Mouse (Mus musculus) layer of hippocampus, adult 8-10 months (tissue): ENCODE measurements around the gene Olfr173. TPM values are rescaled to one million over a fixed set of nuclear protein-coding genes. Genes with fewer than 3 reads are reported as not detected.

ENCODE experiments used
- DNase-seq, 2 experiments: peaks; one replicate each; pipeline ENCODE4 v3.0.0; 2022; ENCODE audit warnings: low spot score in 2 of 2
- microRNA-seq, 2 experiments: library from miRNA; unstranded; fragments of <30 nt; microRNA quantifications; one replicate each; pipeline ENCODE4 v1.2.0; 2022
- total RNA-seq, 4 experiments: library from RNA; stranded (reverse); gene quantifications; 2 replicates each; pipeline ENCODE4 v1.2.4; 2022

Gene Olfr173
- total RNA-seq = not detected

GRCm38 (mm10) chr16:58800168-58800567 is at the start of gene Olfr173:
Gene Olfr173, minus strand, starts transcription at chr16:58800268.
- no peak for DNase-seq

- no peak for DNase-seq
Observed at GRCm38 (mm10) chr16:58826732-58827319, 26.8 kb upstream of the Olfr173 start, which contains the start of gene Olfr175-ps1. Gene Olfr175-ps1, minus strand, starts transcription at chr16:58826782.

GRCm38 (mm10) chr16:58763076-58763475 is 37.0 kb downstream of the Olfr173 start, which contains the start of gene Olfr172:
Gene Olfr172, minus strand, starts transcription at chr16:58763176.
- no peak for DNase-seq

- no peak for DNase-seq
Observed at GRCm38 (mm10) chr16:58756191-58756590, 43.9 kb downstream of the Olfr173 start.

GRCm38 (mm10) chr16:58751314-58751713 is 48.8 kb downstream of the Olfr173 start:
- DNase-seq = no peak

GRCm38 (mm10) chr16:58746715-58747114 is 53.4 kb downstream of the Olfr173 start:
- no peak for DNase-seq

Small RNAs within 50 kb of the gene (microRNA-seq; reads per million reads assigned to microRNA genes)
- gene Gm27564 = 0 reads per million in 2 experiments

Other genes with a start within 250 kb of the Olfr173 start
- not detected for gene Gm813, start 183.3 kb downstream of the Olfr173 start, total RNA-seq
- not detected for gene E330017A01Rik, start 161.5 kb downstream of the Olfr173 start, total RNA-seq
- 10 to 100 TPM; 45.1 to 57.0 (median 52.8) TPM for gene Cpox, start 130.0 kb downstream of the Olfr173 start, total RNA-seq
- gene Gpr15, start 81.2 kb downstream of the Olfr173 start, total RNA-seq = not detected
- 100 to 1,000 TPM in 2 of 4 experiments, 10 to 100 TPM in 2; 87.9 to 106 (median 100) TPM for gene Cldnd1, start 72.4 kb downstream of the Olfr173 start, total RNA-seq
- gene Olfr172, start 37.1 kb downstream of the Olfr173 start, total RNA-seq = not detected
- gene Olfr175-ps1, start 26.5 kb upstream of the Olfr173 start, total RNA-seq = not detected
- not detected for gene Olfr177, start 74.5 kb upstream of the Olfr173 start, total RNA-seq
- not detected for gene Olfr178, start 91.8 kb upstream of the Olfr173 start, total RNA-seq
- not detected for gene Olfr181, start 128.5 kb upstream of the Olfr173 start, total RNA-seq
- not detected for gene Olfr180, start 129.1 kb upstream of the Olfr173 start, total RNA-seq
- not detected for gene Olfr183, start 195.1 kb upstream of the Olfr173 start, total RNA-seq
- not detected for gene Olfr186, start 230.0 kb upstream of the Olfr173 start, total RNA-seq
- not detected for gene Olfr187, start 239.5 kb upstream of the Olfr173 start, total RNA-seq